In genomic region chr2:13527125-13527524, GRCm38 (mm10) we compare ENCODE assay signal across 26 mouse cellular contexts. TPM values are rescaled to one million over a fixed set of nuclear protein-coding genes. Genes with fewer than 3 reads are reported as not detected.
DNase-seq lines count a peak whose midpoint lies in the region; ATAC-seq and TF ChIP-seq lines count a peak whose summit lies in the region.
"Had no signal": no experiment of that assay in that cellular context is flagged by ENCODE, and none has a peak within 500 bp of the region (broad histone marks: within the 10 kb centered on the region; RNA-seq: fewer than 3 reads in every experiment).

No protein-coding gene starts in this region.

- intact Hi-C loops in heart, postnatal 36 days (cut with DNase I), result no loop called here
- intact Hi-C loops in left cerebral cortex, postnatal 36 days (cut with DNase I), result no loop called here

- TF ChIP-seq POLR2A in brain, embryonic 14.5 days (IDR thresholded peaks at IDR 0.05; ENCODE audit: borderline replicate concordance, extremely low read depth, insufficient read depth, insufficient read length, poor library complexity, severe bottlenecking), result no peak

- no peak for TF ChIP-seq CTCF in brain, embryonic 14.5 days (IDR thresholded peaks at IDR 0.05; ENCODE audit: borderline replicate concordance, extremely low read depth, insufficient read depth, insufficient read length)

- H3K4me3 ChIP-seq in heart, embryonic 13.5 days, result no peak overlapping the region
- H3K4me3 ChIP-seq in lung, embryonic 16.5 days (ENCODE audit: low read length), result no peak overlapping the region
- no peak overlapping the region for H3K4me3 ChIP-seq in hindbrain, embryonic 16.5 days (ENCODE audit: low read length)
- H3K4me3 ChIP-seq: embryonic facial prominence, embryonic 10.5 days; forebrain, embryonic 15.5 days; left cerebral cortex, adult 2 months; limb, embryonic 15.5 days; midbrain, embryonic 15.5 days; myocyte had no signal

- peaks cover 38% of the 10 kb centered on the region for H3K4me1 ChIP-seq in heart, embryonic 13.5 days
- peaks cover 8% of the 10 kb centered on the region; the same call in 1 of the 2 replicates for H3K4me1 ChIP-seq in lung, embryonic 16.5 days (replicated peaks; ENCODE audit: control insufficient read depth, insufficient read depth, low read length)
- H3K4me1 ChIP-seq in hindbrain, embryonic 16.5 days (ENCODE audit: control insufficient read depth, insufficient read depth, low read depth, low read length), result no peaks in the 10 kb centered on the region
- H3K4me1 ChIP-seq: midbrain, embryonic 15.5 days had no signal

- no peaks in the 10 kb centered on the region for H3K9me3 ChIP-seq in heart, embryonic 13.5 days
- no peaks in the 10 kb centered on the region for H3K9me3 ChIP-seq in lung, embryonic 16.5 days (ENCODE audit: control insufficient read depth, low read length)
- no peaks in the 10 kb centered on the region for H3K9me3 ChIP-seq in hindbrain, embryonic 16.5 days (ENCODE audit: control insufficient read depth, low read length)
- H3K9me3 ChIP-seq: embryonic facial prominence, embryonic 10.5 days; forebrain, embryonic 15.5 days; limb, embryonic 15.5 days; midbrain, embryonic 15.5 days had no signal

- 54% methylated on average over 2 of the region's 2 CpGs for WGBS in heart, embryonic 13.5 days
- 52% methylated on average over 2 of the region's 2 CpGs for WGBS in lung, embryonic 16.5 days
- 42% methylated on average over 2 of the region's 2 CpGs for WGBS in hindbrain, embryonic 16.5 days

- peak overlapping the region; percentile 39; the same call in 1 of the 2 replicates for H3K27ac ChIP-seq in heart, embryonic 13.5 days (replicated peaks)
- H3K27ac ChIP-seq in lung, embryonic 16.5 days (ENCODE audit: low read length), result peak overlapping the region; percentile 17; the same call in 1 of the 2 replicates
- H3K27ac ChIP-seq in hindbrain, embryonic 16.5 days (ENCODE audit: low read depth, low read length), result no peak overlapping the region
- H3K27ac ChIP-seq: embryonic facial prominence, embryonic 10.5 days; forebrain, embryonic 15.5 days; left cerebral cortex, adult 2 months; limb, embryonic 15.5 days; liver, embryonic 14.5 days; midbrain, embryonic 15.5 days had no signal

- DNase-seq in heart, postnatal 36 days, result no peak
- no peak for DNase-seq in lung, postnatal 25 days (ENCODE audit: low spot score)
- peak; percentile 51 for DNase-seq in brain, embryonic 14.5 days (ENCODE audit: low read depth)
- no peak for DNase-seq in left cerebral cortex, postnatal 36 days (ENCODE audit: low spot score in 2 of 2)
- DNase-seq in thymus, postnatal 4 days, result no peak
- DNase-seq: cerebellum, adult 11-12 months; gastrocnemius, postnatal 10 days; kidney, adult 18-20 months; kidney, postnatal 4 days; left cerebral cortex, postnatal 4 days; right cerebral cortex, postnatal 4 days; thymus, postnatal 14 days had no signal

- no peaks in the 10 kb centered on the region for H3K36me3 ChIP-seq in heart, embryonic 13.5 days
- H3K36me3 ChIP-seq in lung, embryonic 16.5 days (ENCODE audit: control insufficient read depth, insufficient read depth, low read length), result no peaks in the 10 kb centered on the region
- no peaks in the 10 kb centered on the region for H3K36me3 ChIP-seq in hindbrain, embryonic 16.5 days (ENCODE audit: control insufficient read depth, insufficient read depth, low read length)
- H3K36me3 ChIP-seq: embryonic facial prominence, embryonic 10.5 days; forebrain, embryonic 15.5 days; limb, embryonic 15.5 days; midbrain, embryonic 15.5 days had no signal

- H3K4me2 ChIP-seq in heart, embryonic 13.5 days, result no peak overlapping the region
- no peak overlapping the region for H3K4me2 ChIP-seq in lung, embryonic 16.5 days (ENCODE audit: low read depth, low read length)
- H3K4me2 ChIP-seq in hindbrain, embryonic 16.5 days (ENCODE audit: low read length), result no peak overlapping the region
- H3K4me2 ChIP-seq: forebrain, embryonic 15.5 days; heart, embryonic 11.5 days; limb, embryonic 15.5 days; lung, embryonic 14.5 days; midbrain, embryonic 15.5 days had no signal

- ATAC-seq in heart, embryonic 13.5 days (ENCODE audit: extremely low read depth, insufficient number of reproducible peaks, low FRiP score, low TSS enrichment), result no peak
- no peak for ATAC-seq in lung, embryonic 16.5 days (ENCODE audit: low read depth)
- peak; percentile 28; the same call in 1 of the 2 replicates for ATAC-seq in hindbrain, embryonic 16.5 days
- ATAC-seq: CD4-positive, CD25-positive, alpha-beta regulatory T cell, adult 4 months; forebrain, embryonic 15.5 days; midbrain, embryonic 15.5 days had no signal

- no peaks in the 10 kb centered on the region for H3K27me3 ChIP-seq in heart, embryonic 13.5 days (replicated peaks)
- H3K27me3 ChIP-seq in lung, embryonic 16.5 days (ENCODE audit: control insufficient read depth, insufficient read depth, low read depth, low read length), result no peaks in the 10 kb centered on the region
- no peaks in the 10 kb centered on the region for H3K27me3 ChIP-seq in hindbrain, embryonic 16.5 days (replicated peaks; ENCODE audit: control insufficient read depth, insufficient read depth, low read length)
- H3K27me3 ChIP-seq: forebrain, embryonic 15.5 days; limb, embryonic 15.5 days; midbrain, embryonic 15.5 days had no signal

- no peak overlapping the region for H3K9ac ChIP-seq in heart, embryonic 13.5 days
- no peak overlapping the region for H3K9ac ChIP-seq in lung, embryonic 16.5 days (ENCODE audit: low read length)
- no peak overlapping the region for H3K9ac ChIP-seq in hindbrain, embryonic 16.5 days (ENCODE audit: low read depth, low read length)
- H3K9ac ChIP-seq: forebrain, embryonic 15.5 days; limb, embryonic 15.5 days; liver, embryonic 14.5 days; lung, embryonic 14.5 days; midbrain, embryonic 15.5 days had no signal

RNA-seq across cellular contexts. Expression of gene Trdmt1, which starts 17.3 kb away (rescaled TPM):
- 9.3 and 9.4 TPM in 2 replicates for polyA plus RNA-seq in heart, embryonic 13.5 days (2015; fragmentation: Nextera tagmentation; extraction: Ambion mirVana)
- total RNA-seq in heart, postnatal 36 days (2021), result 1 to 10 TPM; 6.5 to 8.0 TPM
- 14.8 and 16.5 TPM in 2 replicates for polyA plus RNA-seq in lung, embryonic 16.5 days (2015; fragmentation: Nextera tagmentation; extraction: Ambion mirVana)
- 6.8 and 8.5 TPM in 2 replicates for polyA plus RNA-seq in brain, embryonic 14.5 days (2012; rRNA removed)
- polyA plus RNA-seq in hindbrain, embryonic 16.5 days (2015; fragmentation: Nextera tagmentation; extraction: Ambion mirVana), result 6.7 and 8.6 TPM in 2 replicates
- 1 to 10 TPM; 4.6 to 7.9 TPM for total RNA-seq in left cerebral cortex, postnatal 36 days (2021)

RNA-seq across cellular contexts. Expression of gene Cubn, which starts 35.5 kb away (rescaled TPM):
- polyA plus RNA-seq in heart, embryonic 13.5 days (2015; fragmentation: Nextera tagmentation; extraction: Ambion mirVana), result 0.31 and 0.36 TPM in 2 replicates
- under 1 TPM; 0.72 to 0.76 TPM for total RNA-seq in heart, postnatal 36 days (2021)
- 0.65 and 0.75 TPM in 2 replicates for polyA plus RNA-seq in lung, embryonic 16.5 days (2015; fragmentation: Nextera tagmentation; extraction: Ambion mirVana)
- 0.35 and 0.55 TPM in 2 replicates for polyA plus RNA-seq in brain, embryonic 14.5 days (2012; rRNA removed)
- 0.40 and 0.49 TPM in 2 replicates for polyA plus RNA-seq in hindbrain, embryonic 16.5 days (2015; fragmentation: Nextera tagmentation; extraction: Ambion mirVana)
- under 1 TPM; 0.22 to 0.32 TPM for total RNA-seq in left cerebral cortex, postnatal 36 days (2021)
- total RNA-seq: granulocyte monocyte progenitor cell, adult 5-6 weeks had no signal

RNA-seq across cellular contexts. Expression of gene Vim, which starts 46.6 kb away (rescaled TPM):
- polyA plus RNA-seq in heart, embryonic 13.5 days (2015; fragmentation: Nextera tagmentation; extraction: Ambion mirVana), result 968 and 987 TPM in 2 replicates
- 100 to 1,000 TPM; 352 to 374 TPM for total RNA-seq in heart, postnatal 36 days (2021)
- 922 and 967 TPM in 2 replicates for polyA plus RNA-seq in lung, embryonic 16.5 days (2015; fragmentation: Nextera tagmentation; extraction: Ambion mirVana)
- 1,036 and 1,222 TPM in 2 replicates for polyA plus RNA-seq in brain, embryonic 14.5 days (2012; rRNA removed)
- 374 and 458 TPM in 2 replicates for polyA plus RNA-seq in hindbrain, embryonic 16.5 days (2015; fragmentation: Nextera tagmentation; extraction: Ambion mirVana)
- total RNA-seq in left cerebral cortex, postnatal 36 days (2021), result 10 to 100 TPM; 55.9 to 57.9 TPM
